Mouse (Mus musculus): ENCODE results near the gene Dhrs2. TPM values are rescaled to one million over a fixed set of nuclear protein-coding genes. Genes with fewer than 3 reads are reported as not detected.
A peak's percentile ranks its signal among the peaks of the same experiment; 100 is the strongest.

The Dhrs2 gene
- total RNA-seq (2014; fragmentation: Nextera tagmentation): not detected in 2 replicates
- total RNA-seq (2017): not detected in 2 replicates
- not detected in 2 replicates for polyA plus RNA-seq (2012)

DNA sequence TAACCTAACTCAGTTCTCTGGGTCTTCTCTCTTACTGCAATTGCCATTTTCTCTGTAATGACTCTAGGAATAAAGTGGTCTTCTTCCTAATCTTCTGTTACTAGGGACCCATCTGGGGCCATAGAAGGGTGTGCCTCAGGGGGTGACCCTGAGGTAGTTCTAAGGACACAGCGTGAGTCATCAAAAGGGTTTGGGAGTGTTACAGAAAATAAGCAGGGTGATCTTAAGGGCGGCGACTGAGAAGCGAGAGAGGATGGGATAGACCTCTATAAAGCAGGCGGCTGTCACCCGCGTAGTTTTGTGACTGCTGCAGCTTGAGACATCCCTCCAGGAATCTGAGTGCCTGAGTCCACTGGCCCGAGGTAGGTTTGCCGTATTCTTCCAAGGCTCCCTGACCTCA lies at the start of gene Dhrs2:
Gene Dhrs2 (plus strand): TSS at position 301 of the 400 bp plus-strand sequence.
- TF ChIP-seq POLR2AphosphoS5 (IDR thresholded peaks at IDR 0.05; ENCODE audit: insufficient replicate concordance, low read depth, low read length) (no peak), GATA1 (IDR thresholded peaks at IDR 0.05; ENCODE audit: borderline replicate concordance, low read length) (no peak), GATA2 (IDR thresholded peaks at IDR 0.05; ENCODE audit: borderline replicate concordance, low read depth, low read length) (no peak), TAL1 (conservative IDR thresholded peaks at IDR 0.05; ENCODE audit: low read depth, low read length) (no peak), CTCF (IDR thresholded peaks at IDR 0.05; ENCODE audit: low read depth, low read length) (no peak)
- no peak for DNase-seq (ENCODE audit: low spot score)
- H3K4me3 ChIP-seq (ENCODE audit: low read depth, low read length): no peak within 1 kb of the TSS

DNA sequence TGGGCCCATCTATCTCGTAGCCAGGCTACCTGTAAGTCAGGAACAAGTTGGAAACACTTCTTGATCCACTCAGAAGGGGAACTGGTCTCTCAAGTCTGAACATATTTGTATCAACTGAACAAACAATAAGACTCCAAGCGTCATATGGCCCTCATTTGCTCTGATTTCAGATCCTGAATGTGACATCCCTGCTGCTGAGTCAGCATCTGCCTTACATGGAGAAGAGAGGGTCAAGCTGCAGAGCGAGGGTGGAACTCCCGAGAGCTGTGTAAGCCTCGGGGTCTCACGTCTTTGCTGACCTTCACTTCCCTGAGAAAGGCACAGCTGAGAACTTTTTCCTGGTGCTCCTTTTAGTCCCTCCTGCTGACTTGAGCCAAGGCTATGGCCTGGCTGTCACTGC lies 47.6 kb upstream of the Dhrs2 start:
- ATAC-seq (ENCODE audit: extremely low read depth, insufficient number of reproducible peaks, low FRiP score, poor library complexity, severe bottlenecking): no peak
- Histone ChIP-seq H3K27me3 (ENCODE audit: insufficient read depth, low read length) (peaks cover 4% of the 10 kb centered on the region), H3K36me3 (replicated peaks) (no peaks in the 10 kb centered on the region), H3K9me3 (replicated peaks) (no peaks in the 10 kb centered on the region), H3K4me3 (ENCODE audit: low read depth, low read length) (no peak overlapping the region), H3K4me1 (ENCODE audit: insufficient read depth, low read depth, low read length) (no peaks in the 10 kb centered on the region)
- TF ChIP-seq CTCF (IDR thresholded peaks at IDR 0.05; ENCODE audit: low read depth, low read length) (no peak), GATA1 (IDR thresholded peaks at IDR 0.05; ENCODE audit: borderline replicate concordance, low read length) (no peak), GATA2 (IDR thresholded peaks at IDR 0.05; ENCODE audit: borderline replicate concordance, low read depth, low read length) (no peak), TAL1 (conservative IDR thresholded peaks at IDR 0.05; ENCODE audit: low read depth, low read length) (no peak), POLR2AphosphoS5 (IDR thresholded peaks at IDR 0.05; ENCODE audit: insufficient replicate concordance, low read depth, low read length) (no peak)
- no peak for DNase-seq (ENCODE audit: low spot score)

More for the DNA sequence above, at the start of gene Dhrs2:
- Histone ChIP-seq H3K4me1 (ENCODE audit: insufficient read depth, low read depth, low read length) (no peaks in the 10 kb centered on the region), H3K9me3 (replicated peaks) (no peaks in the 10 kb centered on the region), H3K36me3 (replicated peaks) (no peaks in the 10 kb centered on the region), H3K27me3 (ENCODE audit: insufficient read depth, low read length) (peaks cover 4% of the 10 kb centered on the region; the same call in 1 of the 2 replicates)
- ATAC-seq (ENCODE audit: extremely low read depth, insufficient number of reproducible peaks, low FRiP score, poor library complexity, severe bottlenecking): no peak

DNA sequence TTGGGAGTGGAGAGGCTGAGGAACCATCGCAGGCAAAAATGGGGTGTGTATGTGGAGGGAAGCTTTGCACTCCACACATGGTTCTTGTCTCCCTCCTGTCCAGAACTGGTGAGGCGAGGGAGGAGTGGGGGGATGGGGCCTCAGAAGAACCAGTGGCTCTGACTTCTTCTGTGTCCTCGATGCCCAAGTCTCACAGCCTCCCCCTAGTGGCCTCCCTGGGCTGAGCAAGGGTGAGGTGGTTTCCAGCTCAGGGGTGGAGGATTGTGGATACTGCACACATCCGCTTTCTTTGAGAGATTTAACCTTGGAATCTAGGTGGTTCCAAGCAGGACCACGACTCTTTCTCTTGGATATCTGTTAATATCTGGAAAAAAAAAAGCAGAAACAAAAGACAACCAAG lies 44.5 kb upstream of the Dhrs2 start:
- TF ChIP-seq POLR2AphosphoS5 (IDR thresholded peaks at IDR 0.05; ENCODE audit: insufficient replicate concordance, low read depth, low read length) (no peak), CTCF (IDR thresholded peaks at IDR 0.05; ENCODE audit: low read depth, low read length) (peak; percentile 28), GATA2 (IDR thresholded peaks at IDR 0.05; ENCODE audit: borderline replicate concordance, low read depth, low read length) (no peak)
- no peaks in the 10 kb centered on the region for H3K36me3 ChIP-seq (replicated peaks)
- no peak overlapping the region for H3K4me3 ChIP-seq (ENCODE audit: low read depth, low read length)
- ATAC-seq (ENCODE audit: extremely low read depth, insufficient number of reproducible peaks, low FRiP score, poor library complexity, severe bottlenecking) (no peak), DNase-seq (ENCODE audit: low spot score) (peak; percentile 39)
- peaks cover 10% of the 10 kb centered on the region for H3K27me3 ChIP-seq (ENCODE audit: insufficient read depth, low read length)
- H3K4me1 ChIP-seq (ENCODE audit: insufficient read depth, low read depth, low read length): no peaks in the 10 kb centered on the region
- no peaks in the 10 kb centered on the region for H3K9me3 ChIP-seq (replicated peaks)

DNA sequence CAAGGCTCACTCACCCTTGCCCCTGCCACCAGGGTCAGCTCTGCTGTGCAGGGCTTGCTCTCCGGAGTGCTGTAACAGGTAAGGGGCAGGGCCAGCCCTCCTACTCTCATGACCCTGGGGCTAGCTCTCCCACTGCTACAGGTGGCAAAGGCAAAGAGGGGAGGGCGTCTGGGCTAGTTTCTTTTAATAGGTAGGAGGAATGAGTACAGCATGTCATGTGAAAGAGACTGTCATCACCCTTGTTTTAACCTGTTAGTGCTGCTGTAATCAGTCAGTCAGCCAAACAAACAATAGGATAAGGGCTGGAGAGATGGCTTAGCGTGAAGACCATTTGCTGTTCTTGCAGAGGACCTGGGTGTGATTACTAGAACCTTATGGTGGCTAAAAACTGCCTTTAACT lies 40.9 kb upstream of the Dhrs2 start:
- H3K36me3 ChIP-seq (replicated peaks): no peaks in the 10 kb centered on the region
- TF ChIP-seq CTCF (IDR thresholded peaks at IDR 0.05; ENCODE audit: low read depth, low read length): no peak
- TF ChIP-seq TAL1 (conservative IDR thresholded peaks at IDR 0.05; ENCODE audit: low read depth, low read length): no peak
- no peak for TF ChIP-seq GATA1 (IDR thresholded peaks at IDR 0.05; ENCODE audit: borderline replicate concordance, low read length)
- H3K9me3 ChIP-seq (replicated peaks): no peaks in the 10 kb centered on the region
- no peaks in the 10 kb centered on the region for H3K4me1 ChIP-seq (ENCODE audit: insufficient read depth, low read depth, low read length)
- DNase-seq (ENCODE audit: low spot score): no peak
- no peak overlapping the region for H3K4me3 ChIP-seq (ENCODE audit: low read depth, low read length)
- ATAC-seq (ENCODE audit: extremely low read depth, insufficient number of reproducible peaks, low FRiP score, poor library complexity, severe bottlenecking): no peak
- peaks cover 17% of the 10 kb centered on the region for H3K27me3 ChIP-seq (ENCODE audit: insufficient read depth, low read length)

DNA sequence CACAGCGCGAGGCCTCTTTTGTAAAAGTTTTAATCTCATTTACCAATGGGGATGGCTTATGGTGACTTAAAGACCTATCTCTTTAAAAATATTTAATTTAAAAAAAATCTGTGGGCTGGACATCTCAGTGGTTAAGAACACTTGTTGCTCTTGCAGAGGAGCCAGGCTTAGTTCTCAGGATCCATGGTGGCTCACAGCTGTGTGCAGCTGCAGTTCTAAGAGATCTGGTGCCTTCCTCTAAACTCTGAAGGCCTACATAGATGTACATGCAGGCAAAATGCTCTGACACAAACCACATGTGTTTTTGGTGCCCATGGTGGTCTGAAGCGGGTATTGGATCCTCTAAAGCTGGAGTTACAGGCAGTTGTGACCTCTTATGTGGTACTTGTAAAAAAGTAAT lies 38.6 kb upstream of the Dhrs2 start:
- Histone ChIP-seq H3K4me3 (ENCODE audit: low read depth, low read length) (no peak overlapping the region), H3K9me3 (replicated peaks) (no peaks in the 10 kb centered on the region), H3K27me3 (ENCODE audit: insufficient read depth, low read length) (peaks cover 17% of the 10 kb centered on the region), H3K4me1 (ENCODE audit: insufficient read depth, low read depth, low read length) (no peaks in the 10 kb centered on the region), H3K36me3 (replicated peaks) (no peaks in the 10 kb centered on the region)
- ATAC-seq (ENCODE audit: extremely low read depth, insufficient number of reproducible peaks, low FRiP score, poor library complexity, severe bottlenecking) (no peak), DNase-seq (ENCODE audit: low spot score) (no peak)
- no peak for TF ChIP-seq GATA2 (IDR thresholded peaks at IDR 0.05; ENCODE audit: borderline replicate concordance, low read depth, low read length)
- TF ChIP-seq CTCF (IDR thresholded peaks at IDR 0.05; ENCODE audit: low read depth, low read length): no peak
- TF ChIP-seq TAL1 (conservative IDR thresholded peaks at IDR 0.05; ENCODE audit: low read depth, low read length): no peak
- no peak for TF ChIP-seq GATA1 (IDR thresholded peaks at IDR 0.05; ENCODE audit: borderline replicate concordance, low read length)
- no peak for TF ChIP-seq POLR2AphosphoS5 (IDR thresholded peaks at IDR 0.05; ENCODE audit: insufficient replicate concordance, low read depth, low read length)

DNA sequence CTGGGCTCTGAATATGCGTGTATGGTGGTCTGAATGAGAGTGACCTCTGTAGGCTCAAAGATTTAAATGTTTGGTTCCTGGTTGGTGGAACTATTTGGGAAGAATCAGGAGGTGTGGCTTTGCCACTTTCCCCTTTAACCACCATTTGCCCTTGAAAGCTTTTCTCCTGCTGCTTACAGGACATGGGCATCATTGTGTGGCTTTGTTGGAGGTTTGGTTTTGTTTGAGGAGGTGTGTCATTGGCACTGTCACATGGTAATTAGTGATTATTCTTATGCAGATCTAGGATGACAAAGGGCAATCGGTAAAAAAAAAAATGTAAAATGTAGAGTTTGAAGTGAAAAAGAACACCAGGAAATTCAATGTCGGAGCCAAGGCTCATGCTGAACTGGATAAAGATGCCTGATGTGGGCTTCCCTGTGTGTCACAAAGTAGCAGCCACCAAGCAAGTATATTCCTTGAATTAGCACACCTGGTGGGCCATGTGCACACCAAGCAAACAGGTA lies 37.1 kb upstream of the Dhrs2 start:
- H3K9me3 ChIP-seq (replicated peaks): no peaks in the 10 kb centered on the region
- no peak for DNase-seq (ENCODE audit: low spot score)
- TF ChIP-seq GATA1 (IDR thresholded peaks at IDR 0.05; ENCODE audit: borderline replicate concordance, low read length) (no peak), POLR2AphosphoS5 (IDR thresholded peaks at IDR 0.05; ENCODE audit: insufficient replicate concordance, low read depth, low read length) (no peak), CTCF (IDR thresholded peaks at IDR 0.05; ENCODE audit: low read depth, low read length) (no peak), GATA2 (IDR thresholded peaks at IDR 0.05; ENCODE audit: borderline replicate concordance, low read depth, low read length) (no peak)
- H3K4me1 ChIP-seq (ENCODE audit: insufficient read depth, low read depth, low read length): no peaks in the 10 kb centered on the region
- peaks cover 23% of the 10 kb centered on the region for H3K27me3 ChIP-seq (ENCODE audit: insufficient read depth, low read length)
- no peak overlapping the region for H3K4me3 ChIP-seq (ENCODE audit: low read depth, low read length)
- no peak for ATAC-seq (ENCODE audit: extremely low read depth, insufficient number of reproducible peaks, low FRiP score, poor library complexity, severe bottlenecking)
- H3K36me3 ChIP-seq (replicated peaks): no peaks in the 10 kb centered on the region

All from G1E (cell line).